Mouse (Mus musculus) CD4-positive naive resting alpha-beta T cell, adult 76 days (primary cell): ENCODE data around the gene Pou2f1. TPM values are rescaled to one million over a fixed set of nuclear protein-coding genes. Genes with fewer than 3 reads are reported as not detected.

ENCODE experiments used
- total RNA-seq: library from RNA; stranded (reverse); gene quantifications from one replicate; pipeline ENCODE4 v1.2.4, GENCODE M21; 2023

Gene Pou2f1
- total RNA-seq: 46.3 TPM

GRCm38 (mm10) chr1:166002520-166003155 lies at the start of gene Pou2f1:
Gene Pou2f1 (minus strand): TSS chr1:166002678.

Other genes starting within 250 kb of the Pou2f1 start
- 11.2 TPM for gene Creg1, start 238.9 kb downstream of the Pou2f1 start, total RNA-seq
- gene Cd247, start 214.0 kb downstream of the Pou2f1 start, total RNA-seq: 443 TPM
- gene Dusp27, start 125.2 kb upstream of the Pou2f1 start, total RNA-seq: not detected
- gene Gpa33, start 127.6 kb upstream of the Pou2f1 start, total RNA-seq: not detected
- not detected for gene Mael, start 236.1 kb upstream of the Pou2f1 start, total RNA-seq